Mouse (Mus musculus) CD4-positive naive resting alpha-beta T cell, adult 76 days (primary cell): ENCODE data around the gene Gria3. TPM values are rescaled to one million over a fixed set of nuclear protein-coding genes. Genes with fewer than 3 reads are reported as not detected.

ENCODE experiments used
- total RNA-seq: library from RNA; stranded (reverse); gene quantifications from one replicate; pipeline ENCODE4 v1.2.4, GENCODE M21; 2023

Gria3 gene
- 7.4 TPM for total RNA-seq

GRCm38 (mm10) chrX:41400058-41400904 is at the start of gene Gria3:
Gene Gria3, plus strand, starts transcription at chrX:41400854.

